Mouse (Mus musculus) G1E (cell line): ENCODE results near the gene Tbl1xr1. TPM values are rescaled to one million over a fixed set of nuclear protein-coding genes. Genes with fewer than 3 reads are reported as not detected.

Source experiments
- ATAC-seq: 2 replicates; pipeline ENCODE4 v1.8.0; 2016; ENCODE audit warnings: mild to moderate bottlenecking; ENCODE audit not compliant: insufficient number of reproducible peaks, poor library complexity, low FRiP score, severe bottlenecking; ENCODE audit errors: extremely low read depth
- DNase-seq: peaks from one replicate; pipeline ENCODE4 v3.0.0; 2012; ENCODE audit warnings: low spot score
- H3K27me3 ChIP-seq: 2 replicates; pipeline ENCODE4 v1.6.1; 2012; ENCODE audit warnings: mild to moderate bottlenecking, low read length, inconsistent platforms; ENCODE audit not compliant: insufficient read depth
- H3K36me3 ChIP-seq: replicated peaks from 2 replicates; pipeline ENCODE3; 2012; ENCODE audit warnings: mild to moderate bottlenecking, inconsistent platforms
- H3K4me1 ChIP-seq: 2 replicates; pipeline ENCODE4 v1.6.1; 2012; ENCODE audit warnings: low read depth, low read length, inconsistent platforms, mixed read lengths; ENCODE audit not compliant: insufficient read depth
- H3K4me3 ChIP-seq: 2 replicates; pipeline ENCODE4 v1.5.1; 2012; ENCODE audit warnings: low read depth, mild to moderate bottlenecking, inconsistent platforms, low read length, moderate library complexity, mixed read lengths
- H3K9me3 ChIP-seq: replicated peaks from 2 replicates; pipeline ENCODE4 v1.6.1; 2012; ENCODE audit warnings: inconsistent platforms
- CTCF ChIP-seq: IDR thresholded peaks from 2 replicates; pipeline ENCODE4 v1.5.1; 2012; ENCODE audit warnings: low read depth, low read length, inconsistent platforms, mixed read lengths
- GATA1 ChIP-seq: IDR thresholded peaks from 2 replicates; pipeline ENCODE4 v1.6.1; 2012; ENCODE audit warnings: borderline replicate concordance, low read length, inconsistent platforms, mixed read lengths
- GATA2 ChIP-seq: IDR thresholded peaks from 2 replicates; pipeline ENCODE4 v1.6.1; 2012; ENCODE audit warnings: low read depth, low read length, inconsistent platforms, borderline replicate concordance
- POLR2AphosphoS5 ChIP-seq: IDR thresholded peaks from 2 replicates; pipeline ENCODE4 v1.6.1; 2012; ENCODE audit warnings: low read depth, low read length, inconsistent platforms; ENCODE audit not compliant: insufficient replicate concordance
- TAL1 ChIP-seq: conservative IDR thresholded peaks from 2 replicates; pipeline ENCODE4 v1.6.1; 2012; ENCODE audit warnings: low read depth, low read length, inconsistent platforms, mixed read lengths
- polyA plus RNA-seq: library from polyadenylated mRNA; stranded (reverse); fragments of >175 nt; gene quantifications from 2 replicates; pipeline ENCODE4 v1.2.3, GENCODE M21; 2012
- total RNA-seq, 2 experiments: library from RNA; stranded (forward) in 1 of 2; stranded (reverse) in 1 of 2; fragments of 200-1000 nt in 1 of 2; fragments of >200 nt in 1 of 2; fragmentation: Nextera tagmentation in 1 of 2; gene quantifications; 2 replicates each; pipeline ENCODE4 v1.2.3; 2014 to 2017

Tbl1xr1 gene
- total and polyA plus RNA-seq, 3 experiments, result 25.9 to 95.8 (median 53.5) TPM

DNA sequence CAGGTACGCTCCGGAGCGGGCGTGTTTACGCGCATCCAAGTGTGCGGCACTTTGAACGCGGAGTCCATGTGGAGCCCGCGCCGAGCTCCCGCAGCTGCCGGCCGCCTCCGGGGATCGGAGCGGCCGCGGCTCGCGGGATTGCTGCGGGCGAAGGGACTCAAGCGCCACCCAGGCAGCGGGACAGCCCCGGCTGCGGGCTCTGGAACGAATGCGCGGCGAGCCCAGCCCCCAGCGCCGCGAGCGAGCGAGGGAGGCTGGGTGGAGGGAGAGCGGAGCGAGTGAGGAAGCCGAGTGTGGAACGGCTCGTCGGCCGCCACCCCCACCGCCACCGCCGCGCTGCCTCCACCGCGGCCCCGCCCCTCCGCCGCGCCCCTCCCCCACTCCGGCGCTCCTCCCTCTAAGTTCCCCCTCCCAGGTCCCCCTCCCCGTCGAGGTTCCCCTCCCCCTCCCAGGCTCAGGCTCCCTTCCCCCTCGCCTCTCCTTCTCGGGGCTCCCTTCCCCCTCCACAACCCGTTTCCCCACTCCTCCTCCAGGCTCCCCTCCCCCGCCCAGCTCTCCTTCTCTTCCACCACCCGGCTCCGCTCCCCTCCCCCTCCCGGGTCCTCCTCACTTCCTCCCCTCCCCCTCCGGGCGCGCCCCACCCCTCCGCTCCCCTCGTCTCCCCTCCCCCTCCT, 428 bp upstream of the Tbl1xr1 start:
- ATAC-seq, result peak; percentile 54
- peak; percentile 91 for DNase-seq
- Histone ChIP-seq H3K9me3 (no peaks in the 10 kb centered on the region), H3K4me1 (peaks cover 48% of the 10 kb centered on the region), H3K27me3 (no peaks in the 10 kb centered on the region), H3K36me3 (peaks cover 14% of the 10 kb centered on the region), H3K4me3 (peak overlapping the region; percentile 92)
- TF ChIP-seq GATA2 (no peak), TAL1 (no peak), POLR2AphosphoS5 (no peak), CTCF (no peak)

DNA sequence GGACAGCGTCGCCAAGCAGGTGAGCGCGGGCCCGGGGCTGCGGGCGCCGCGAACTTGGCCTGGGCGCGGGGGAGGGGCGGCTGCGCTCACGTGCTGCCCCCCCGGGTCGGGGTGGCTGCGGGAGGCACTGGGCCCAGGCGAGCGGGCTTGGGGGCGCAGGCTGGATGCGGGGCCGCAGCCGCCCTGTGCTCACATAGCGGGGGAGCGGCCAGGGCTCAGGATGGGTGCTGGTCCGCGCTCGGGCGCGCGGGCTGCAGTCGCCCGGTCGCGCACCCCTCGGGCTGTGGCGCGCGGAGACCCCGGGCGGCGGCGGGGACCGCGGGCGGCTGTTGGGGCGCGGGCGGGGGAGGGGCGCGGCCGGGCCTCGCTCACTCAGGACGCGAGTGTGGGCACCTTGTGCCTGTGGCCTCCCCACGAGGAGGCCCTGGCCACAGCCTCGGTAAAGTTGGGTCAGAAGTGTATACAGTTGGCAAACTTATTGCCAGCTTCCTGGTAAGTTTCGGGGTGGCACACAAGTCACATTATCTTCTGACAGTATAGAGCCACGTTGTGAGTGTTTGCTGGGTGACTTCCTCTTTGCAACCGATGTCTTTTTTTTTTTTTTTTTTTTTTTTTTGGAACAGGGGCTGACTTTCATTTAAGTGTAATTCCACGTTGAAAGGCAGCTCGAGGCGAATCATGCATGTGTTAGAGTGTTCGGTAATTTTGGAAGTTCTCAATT, 644 bp downstream of the Tbl1xr1 start:
- Histone ChIP-seq H3K4me3 (peak overlapping the region; percentile 92), H3K36me3 (peaks cover 25% of the 10 kb centered on the region), H3K27me3 (no peaks in the 10 kb centered on the region), H3K9me3 (no peaks in the 10 kb centered on the region), H3K4me1 (peaks cover 59% of the 10 kb centered on the region)
- no peak for TF ChIP-seq GATA1
- no peak for TF ChIP-seq POLR2AphosphoS5
- no peak for TF ChIP-seq GATA2
- no peak for TF ChIP-seq TAL1
- no peak for TF ChIP-seq CTCF
- ATAC-seq (peak; percentile 22), DNase-seq (peak; percentile 32)

DNA sequence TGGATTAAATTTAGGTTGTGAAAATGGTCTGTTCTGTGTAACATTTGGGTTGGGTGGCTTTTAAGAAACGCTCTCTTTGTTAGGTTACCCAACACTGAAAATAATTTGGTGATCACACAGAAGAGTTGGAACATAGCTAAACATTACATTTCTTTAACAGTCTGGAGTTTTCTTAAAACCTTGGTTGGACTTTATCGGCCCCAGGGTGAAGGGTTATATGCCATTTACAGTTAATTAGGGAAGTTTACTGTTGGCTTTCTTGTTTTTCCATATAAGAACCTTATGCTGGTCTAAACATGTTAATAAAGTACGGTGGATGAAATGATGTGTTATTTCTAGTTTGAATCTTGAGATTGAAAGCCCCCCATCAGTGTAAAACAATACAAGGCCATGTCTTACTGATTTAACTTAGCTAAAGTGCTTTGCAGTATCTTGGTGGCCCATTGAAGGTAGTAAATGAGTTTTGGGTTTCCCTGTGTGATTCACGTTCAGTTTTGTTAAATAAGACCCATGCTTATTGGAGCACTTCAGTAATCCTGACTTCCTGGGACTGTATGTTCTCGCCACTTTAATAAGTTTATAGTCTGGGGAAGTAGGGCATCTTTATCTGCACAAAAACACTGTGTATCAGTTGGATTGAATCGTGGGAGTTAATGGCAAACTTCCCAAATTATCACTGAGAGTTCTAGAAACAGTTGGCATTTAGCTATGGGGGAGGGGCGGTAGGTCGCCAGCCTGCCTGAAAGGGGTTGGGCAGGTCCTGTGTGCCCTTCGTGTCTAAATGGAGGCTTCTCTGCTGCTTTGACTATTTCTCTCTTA, 1.4 kb downstream of the Tbl1xr1 start:
- no peaks in the 10 kb centered on the region for H3K27me3 ChIP-seq
- DNase-seq (no peak), ATAC-seq (peak; percentile 6; the same call in 1 of the 2 replicates)
- peaks cover 29% of the 10 kb centered on the region for H3K36me3 ChIP-seq
- H3K4me3 ChIP-seq, result peak overlapping the region; percentile 92
- H3K9me3 ChIP-seq, result no peaks in the 10 kb centered on the region
- peaks cover 66% of the 10 kb centered on the region for H3K4me1 ChIP-seq
- no peak for TF ChIP-seq POLR2AphosphoS5
- TF ChIP-seq TAL1, result no peak
- no peak for TF ChIP-seq GATA1
- TF ChIP-seq GATA2, result no peak
- TF ChIP-seq CTCF, result no peak

DNA sequence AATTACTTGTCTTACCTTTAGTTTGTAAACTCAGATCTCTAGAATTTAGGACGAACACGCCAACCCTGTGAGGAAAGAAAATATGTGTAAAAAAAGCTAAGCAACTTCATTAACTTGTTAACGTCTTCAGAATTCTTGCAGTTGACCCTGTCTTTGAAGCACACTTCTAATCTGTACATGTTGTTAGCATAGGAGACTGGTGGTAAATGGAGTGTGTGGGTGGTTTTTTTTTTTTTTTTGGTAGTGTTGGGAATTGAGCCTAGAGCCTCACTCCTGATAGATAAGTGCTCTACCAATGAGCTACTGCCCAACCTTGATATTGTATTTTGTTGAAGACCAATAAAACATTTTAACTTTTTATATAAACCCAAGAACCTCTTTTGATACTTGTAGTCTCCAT, 2.1 kb downstream of the Tbl1xr1 start:
- ATAC-seq, result no peak
- DNase-seq, result no peak
- Histone ChIP-seq H3K36me3 (peaks cover 32% of the 10 kb centered on the region), H3K4me1 (peaks cover 68% of the 10 kb centered on the region), H3K4me3 (peak overlapping the region; percentile 92; the same call in 1 of the 2 replicates), H3K9me3 (no peaks in the 10 kb centered on the region), H3K27me3 (no peaks in the 10 kb centered on the region)
- TF ChIP-seq GATA2, result no peak
- TF ChIP-seq TAL1, result no peak
- TF ChIP-seq GATA1, result no peak
- TF ChIP-seq CTCF, result no peak
- no peak for TF ChIP-seq POLR2AphosphoS5

DNA sequence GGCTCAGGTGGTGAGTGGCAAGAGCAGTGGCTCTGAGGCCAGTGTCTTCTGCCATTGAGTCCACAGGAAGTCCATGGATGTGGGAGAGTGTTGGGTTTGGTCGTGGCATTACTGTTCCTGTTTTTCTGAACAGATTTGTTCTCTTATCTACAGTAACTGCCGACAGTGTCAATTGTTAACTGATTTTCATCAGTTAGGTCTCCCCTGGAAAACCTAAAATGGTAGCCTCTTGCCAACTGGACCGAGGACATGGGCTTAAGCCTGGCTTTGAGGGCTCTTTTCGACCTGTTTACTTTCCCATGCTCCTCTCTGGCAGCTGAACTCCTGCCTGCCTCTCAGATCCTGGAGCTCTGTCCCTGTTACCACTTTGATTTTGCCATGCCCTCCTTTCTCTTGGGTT, 5.4 kb downstream of the Tbl1xr1 start:
- Histone ChIP-seq H3K4me1 (peaks cover 60% of the 10 kb centered on the region), H3K9me3 (no peaks in the 10 kb centered on the region), H3K36me3 (peaks cover 46% of the 10 kb centered on the region), H3K4me3 (peak overlapping the region; percentile 26; the same call in 1 of the 2 replicates), H3K27me3 (no peaks in the 10 kb centered on the region)
- TF ChIP-seq POLR2AphosphoS5, result no peak
- TF ChIP-seq GATA2, result no peak
- no peak for TF ChIP-seq CTCF
- TF ChIP-seq GATA1, result no peak
- no peak for TF ChIP-seq TAL1
- ATAC-seq (no peak), DNase-seq (no peak)

DNA sequence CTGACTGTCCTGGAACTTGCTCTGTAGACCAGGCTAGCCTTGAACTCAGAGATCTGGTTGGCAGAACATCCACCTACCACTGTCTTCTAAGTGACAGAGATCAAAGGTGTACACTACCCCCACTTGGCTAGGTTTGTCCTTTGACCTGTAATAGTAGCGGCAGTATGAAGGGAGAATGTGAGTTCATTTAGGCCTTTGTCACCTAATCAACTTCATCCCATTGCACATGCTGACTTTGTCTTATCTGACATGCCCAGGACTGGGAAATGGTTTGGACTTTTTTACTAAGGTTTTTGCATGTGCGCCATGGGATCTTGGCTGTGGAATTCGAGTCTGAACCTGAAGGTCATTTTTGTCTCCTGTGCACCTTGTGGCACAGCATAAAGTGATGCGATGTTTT, 6.4 kb downstream of the Tbl1xr1 start:
- Histone ChIP-seq H3K4me3 (no peak overlapping the region), H3K9me3 (no peaks in the 10 kb centered on the region), H3K36me3 (peaks cover 48% of the 10 kb centered on the region), H3K27me3 (no peaks in the 10 kb centered on the region), H3K4me1 (peaks cover 61% of the 10 kb centered on the region)
- ATAC-seq, result no peak
- no peak for DNase-seq
- TF ChIP-seq TAL1 (peak; percentile 45), CTCF (no peak)
